Mouse (Mus musculus): ENCODE measurements around the gene Nfia.

- no peak for TF ChIP-seq POLR2A (IDR thresholded peaks at IDR 0.05; ENCODE audit: insufficient read depth, low read depth, low read length)
- no peak for TF ChIP-seq CTCF (IDR thresholded peaks at IDR 0.05; ENCODE audit: insufficient read depth, low read depth, low read length)
These were observed 231.0 kb downstream of the Nfia start for GRCm38 (mm10) chr4:98003323-98004107.
